Mouse (Mus musculus) lung, postnatal 0 days (tissue): ENCODE measurements around the gene Fam186a. TPM values are rescaled to one million over a fixed set of nuclear protein-coding genes. Genes with fewer than 3 reads are reported as not detected.

Experiments used
- ATAC-seq: fragments of 200-750 bp; cut with Nextera tagmentation; 2 replicates; pipeline ENCODE4 v1.8.0; 2017; ENCODE audit warnings: moderate library complexity
- DNase-seq: peaks from one replicate; pipeline ENCODE4 v3.0.0-alpha.2; 2016; ENCODE audit warnings: low spot score
- H3K27ac ChIP-seq: fragments of 300-500 bp; sonication (generic); 2 replicates; pipeline ENCODE4 v1.5.1; 2014; ENCODE audit warnings: antibody characterized with exemption, mild to moderate bottlenecking, low read length, mixed read lengths
- H3K27me3 ChIP-seq: fragments of 300-500 bp; sonication (generic); replicated peaks from 2 replicates; pipeline ENCODE4 v1.6.1; 2014; ENCODE audit warnings: low read length, mixed read lengths; ENCODE audit not compliant: insufficient read depth
- H3K36me3 ChIP-seq: fragments of 300-500 bp; sonication (generic); 2 replicates; pipeline ENCODE4 v1.6.1; 2014; ENCODE audit warnings: low read length, mixed read lengths; ENCODE audit not compliant: insufficient read depth
- H3K4me1 ChIP-seq: fragments of 300-500 bp; sonication (generic); 2 replicates; pipeline ENCODE4 v1.6.1; 2014; ENCODE audit warnings: antibody characterized with exemption, low read depth, low read length, mixed read lengths; ENCODE audit not compliant: insufficient read depth
- H3K4me2 ChIP-seq: fragments of 300-500 bp; sonication (generic); replicated peaks from 2 replicates; pipeline ENCODE4 v1.6.1; 2014; ENCODE audit warnings: low read depth, mild to moderate bottlenecking, low read length, moderate library complexity, mixed read lengths
- H3K4me3 ChIP-seq: fragments of 300-500 bp; sonication (generic); 2 replicates; pipeline ENCODE4 v1.5.1; 2014; ENCODE audit warnings: low read depth, low read length
- H3K9ac ChIP-seq: fragments of 300-500 bp; sonication (generic); replicated peaks from 2 replicates; pipeline ENCODE4 v1.6.1; 2014; ENCODE audit warnings: low read depth, mild to moderate bottlenecking
- H3K9me3 ChIP-seq: fragments of 300-500 bp; sonication (generic); 2 replicates; pipeline ENCODE4 v1.6.1; 2016; ENCODE audit warnings: low read length, mixed read lengths
- CTCF ChIP-seq: IDR thresholded peaks from 2 replicates; pipeline ENCODE4 v1.5.1; 2016; ENCODE audit warnings: antibody characterized with exemption, mild to moderate bottlenecking
- EP300 ChIP-seq: IDR thresholded peaks from 2 replicates; pipeline ENCODE4 v1.6.1; 2016; ENCODE audit warnings: antibody characterized with exemption, mild to moderate bottlenecking, control low read depth
- WGBS: fragments of 180-500 bp; shearing (Covaris S2); extraction: QIAGEN DNeasy Blood & Tissue Kit; methylation state at CpG from one replicate; pipeline ENCODE4 v1.1.7; 2014; 5-methylcytosine and 5-hydroxymethylcytosine counted together
- polyA plus RNA-seq: library from polyadenylated mRNA; unstranded; fragments of >200 nt; fragmentation: Nextera tagmentation; extraction: Ambion mirVana; gene quantifications from 2 replicates; pipeline ENCODE4 v1.2.1, GENCODE M21; 2015

Fam186a gene
- 0.01 and 0.04 TPM in 2 replicates for polyA plus RNA-seq

GRCm38 (mm10) chr15:99966961-99967360 is at the start of gene Fam186a:
Gene Fam186a (minus strand): TSS chr15:99967061.
- Histone ChIP-seq H3K4me2 (no peak within 1 kb of the TSS), H3K36me3 (no peaks in the 10 kb centered on the region), H3K4me1 (no peaks in the 10 kb centered on the region; the same call in 1 of the 2 replicates), H3K27me3 (no peaks in the 10 kb centered on the region), H3K9ac (no peak within 1 kb of the TSS), H3K9me3 (no peaks in the 10 kb centered on the region), H3K27ac (no peak within 1 kb of the TSS), H3K4me3 (no peak within 1 kb of the TSS)
- no peak for ATAC-seq
- TF ChIP-seq EP300 (no peak), CTCF (no peak)
- DNase-seq, result no peak
- 71% methylated on average over 4 of the region's 4 CpGs for whole genome bisulfite sequencing

GRCm38 (mm10) chr15:100006180-100006579 is 39.3 kb upstream of the Fam186a start:
- Histone ChIP-seq H3K27me3 (no peaks in the 10 kb centered on the region), H3K27ac (no peak overlapping the region), H3K36me3 (peaks cover 37% of the 10 kb centered on the region; the same call in 1 of the 2 replicates), H3K9me3 (no peaks in the 10 kb centered on the region), H3K4me3 (no peak overlapping the region), H3K9ac (no peak overlapping the region), H3K4me1 (no peaks in the 10 kb centered on the region), H3K4me2 (no peak overlapping the region)
- ATAC-seq (no peak), DNase-seq (no peak)
- no peak for TF ChIP-seq CTCF
- TF ChIP-seq EP300, result no peak

GRCm38 (mm10) chr15:100004677-100005273 is 37.9 kb upstream of the Fam186a start:
- Histone ChIP-seq H3K4me1 (no peaks in the 10 kb centered on the region), H3K9ac (no peak overlapping the region), H3K27ac (no peak overlapping the region), H3K4me2 (no peak overlapping the region), H3K27me3 (no peaks in the 10 kb centered on the region), H3K36me3 (peaks cover 31% of the 10 kb centered on the region; the same call in 1 of the 2 replicates), H3K4me3 (no peak overlapping the region), H3K9me3 (no peaks in the 10 kb centered on the region)
- TF ChIP-seq CTCF (no peak), EP300 (no peak)
- ATAC-seq, result no peak
- DNase-seq, result no peak
- 80% methylated on average over 7 of the region's 7 CpGs for WGBS

- Histone ChIP-seq H3K4me3 (no peak overlapping the region), H3K9ac (no peak overlapping the region), H3K27me3 (no peaks in the 10 kb centered on the region), H3K36me3 (peaks cover 31% of the 10 kb centered on the region; the same call in 1 of the 2 replicates), H3K27ac (no peak overlapping the region), H3K9me3 (no peaks in the 10 kb centered on the region), H3K4me1 (no peaks in the 10 kb centered on the region), H3K4me2 (no peak overlapping the region)
- DNase-seq (no peak), ATAC-seq (no peak)
- WGBS, result 88% methylated on average over 1 of the region's 1 CpGs
- no peak for TF ChIP-seq CTCF
- no peak for TF ChIP-seq EP300
Measured at GRCm38 (mm10) chr15:99999390-99999789, 32.5 kb upstream of the Fam186a start.

GRCm38 (mm10) chr15:99997114-99997804 is 30.4 kb upstream of the Fam186a start:
- Histone ChIP-seq H3K36me3 (peaks cover 17% of the 10 kb centered on the region; the same call in 1 of the 2 replicates), H3K4me2 (no peak overlapping the region), H3K9me3 (no peaks in the 10 kb centered on the region), H3K9ac (no peak overlapping the region), H3K27me3 (no peaks in the 10 kb centered on the region), H3K4me3 (no peak overlapping the region), H3K4me1 (no peaks in the 10 kb centered on the region), H3K27ac (no peak overlapping the region)
- DNase-seq, result no peak
- 85% methylated on average over 6 of the region's 6 CpGs for WGBS
- ATAC-seq, result no peak
- no peak for TF ChIP-seq EP300
- TF ChIP-seq CTCF, result no peak

GRCm38 (mm10) chr15:99993100-99993499 is 26.2 kb upstream of the Fam186a start:
- 93% methylated on average over 1 of the region's 1 CpGs for WGBS
- DNase-seq (no peak), ATAC-seq (no peak)
- Histone ChIP-seq H3K36me3 (peaks cover 15% of the 10 kb centered on the region; the same call in 1 of the 2 replicates), H3K9ac (no peak overlapping the region), H3K4me3 (no peak overlapping the region), H3K27ac (no peak overlapping the region), H3K4me2 (no peak overlapping the region), H3K4me1 (no peaks in the 10 kb centered on the region), H3K27me3 (no peaks in the 10 kb centered on the region), H3K9me3 (no peaks in the 10 kb centered on the region)
- TF ChIP-seq EP300 (no peak), CTCF (no peak)
